Mouse (Mus musculus) myocyte (in vitro differentiated cells): ENCODE data around the gene Peli1.

Source experiments
- CEBPB ChIP-seq: IDR thresholded peaks from 2 replicates; pipeline ENCODE4 v1.6.1; 2011; ENCODE audit warnings: mild to moderate bottlenecking, moderate library complexity; ENCODE audit not compliant: poor library complexity, insufficient read depth, severe bottlenecking
- E2F4 ChIP-seq: IDR thresholded peaks from one replicate; pipeline ENCODE4 v1.6.1; 2011; ENCODE audit warnings: mild to moderate bottlenecking, control low read depth, moderate library complexity; ENCODE audit not compliant: insufficient read depth
- MAX ChIP-seq: IDR thresholded peaks from one replicate; pipeline ENCODE4 v1.6.1; 2011; ENCODE audit warnings: low read depth, mild to moderate bottlenecking, control low read depth
- POLR2A ChIP-seq: IDR thresholded peaks from one replicate; pipeline ENCODE4 v1.6.1; 2011; ENCODE audit warnings: low read depth, mild to moderate bottlenecking, control low read depth, moderate library complexity; ENCODE audit not compliant: insufficient read length
- POLR2AphosphoS2 ChIP-seq: IDR thresholded peaks from one replicate; pipeline ENCODE4 v1.6.1; 2011; ENCODE audit warnings: low read depth, control low read depth; ENCODE audit not compliant: insufficient read length
- USF1 ChIP-seq: IDR thresholded peaks from one replicate; pipeline ENCODE4 v1.6.1; 2011; ENCODE audit warnings: low read depth, mild to moderate bottlenecking, control low read depth, moderate library complexity

DNA sequence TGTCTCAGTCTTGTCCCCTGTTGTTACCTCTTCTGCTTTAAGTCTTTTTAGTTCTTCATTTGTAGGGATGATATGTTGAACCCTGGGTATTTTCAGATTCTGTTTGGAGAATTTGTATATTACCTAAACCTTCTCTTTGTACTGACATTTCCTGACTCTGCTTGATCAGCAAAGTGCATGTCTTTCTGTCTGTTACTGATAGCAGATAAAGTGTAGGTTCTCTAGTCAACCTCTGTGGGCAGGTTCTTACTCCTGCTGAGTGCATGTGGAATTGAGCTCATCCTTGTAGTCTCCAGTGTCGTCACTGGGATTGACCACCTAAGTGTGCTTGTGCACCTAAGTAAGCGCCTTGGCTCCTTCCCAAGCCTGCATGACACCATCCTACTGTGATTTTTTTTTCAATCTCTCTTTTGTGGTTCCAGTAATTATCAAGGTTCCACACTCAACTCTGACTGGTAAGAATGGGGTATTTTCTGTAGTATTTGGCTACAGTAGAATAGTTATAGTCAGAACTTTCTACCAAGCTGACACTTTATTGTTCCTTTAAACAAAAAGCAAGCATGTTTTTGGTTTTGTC lies 43.9 kb downstream of the Peli1 start:
- TF ChIP-seq POLR2AphosphoS2 = no peak
- TF ChIP-seq USF1 = no peak
- no peak for TF ChIP-seq POLR2A
- no peak for TF ChIP-seq E2F4
- TF ChIP-seq MAX = no peak
- TF ChIP-seq CEBPB = no peak
